In the genomic region with DNA sequence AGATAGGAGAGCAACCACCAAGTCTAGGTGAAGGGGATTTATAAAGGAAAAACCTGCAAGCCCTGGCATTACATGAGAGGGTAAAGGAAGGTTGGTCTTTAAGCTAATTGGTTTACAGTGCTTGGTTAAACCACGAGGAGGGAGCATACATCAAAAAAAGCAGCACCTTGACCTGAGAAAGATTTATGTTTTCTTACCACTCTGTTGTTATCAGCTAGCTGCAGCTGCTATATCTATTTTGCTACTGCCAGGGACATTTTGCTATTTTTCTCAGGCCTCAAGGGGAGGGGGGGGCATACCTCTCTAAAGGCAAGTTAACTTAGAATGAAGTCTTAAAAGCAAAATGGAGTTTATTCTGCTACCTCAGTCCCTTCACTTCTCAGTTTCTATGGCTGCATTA, we compare ENCODE assay signal across 24 mouse cellular contexts. TPM values are rescaled to one million over a fixed set of nuclear protein-coding genes. Genes with fewer than 3 reads are reported as not detected.
DNase-seq lines count a peak whose midpoint lies in the region; ATAC-seq and TF ChIP-seq lines count a peak whose summit lies in the region.
"Had no signal": no experiment of that assay in that cellular context is flagged by ENCODE, and none has a peak within 500 bp of the region (broad histone marks: within the 10 kb centered on the region; RNA-seq: fewer than 3 reads in every experiment).

No protein-coding gene starts in this region.

- peak; percentile 83 to 86 for TF ChIP-seq EP300 in MEL (IDR thresholded peaks at IDR 0.05; ENCODE audit: low read depth in 1 of 2, low read length in 2 of 2)

- no peak overlapping the region; the same call in none of the 2 replicates for H3K9ac ChIP-seq in MEL (ENCODE audit: control insufficient read depth, low read depth, low read length, poor library complexity, severe bottlenecking)
- peak overlapping the region; percentile 43; the same call in 1 of the 2 replicates for H3K9ac ChIP-seq in liver, embryonic 13.5 days
- H3K9ac ChIP-seq: forebrain, embryonic 13.5 days; heart, embryonic 15.5 days; hindbrain, embryonic 15.5 days; limb, embryonic 12.5 days; lung, embryonic 14.5 days; midbrain, embryonic 15.5 days; neural tube, embryonic 15.5 days had no signal

- WGBS in liver, embryonic 13.5 days (ENCODE audit: insufficient replicate concordance), result 3% methylated on average over 1 of the region's 1 CpGs

- no peak for TF ChIP-seq POLR2A in MEL (IDR thresholded peaks at IDR 0.05; ENCODE audit: control insufficient read depth in 1 of 2, insufficient read depth in 1 of 2, low read depth in 1 of 2, low read length in 2 of 2, poor library complexity in 1 of 2)

- H3K4me1 ChIP-seq in MEL (ENCODE audit: control insufficient read depth in 1 of 2, insufficient read depth in 2 of 2, low read length in 2 of 2), result peaks cover 18 to 30% of the 10 kb centered on the region in 2 experiments
- peaks cover 58% of the 10 kb centered on the region for H3K4me1 ChIP-seq in liver, embryonic 13.5 days (replicated peaks)
- H3K4me1 ChIP-seq: forebrain, embryonic 13.5 days; heart, embryonic 15.5 days; hindbrain, embryonic 15.5 days; midbrain, embryonic 15.5 days; neural tube, embryonic 15.5 days had no signal

- H3K4me3 ChIP-seq in MEL (ENCODE audit: control insufficient read depth in 1 of 2, insufficient read depth in 1 of 2, low read depth in 2 of 2, low read length in 2 of 2), result no peak overlapping the region
- H3K4me3 ChIP-seq in liver, embryonic 13.5 days (replicated peaks), result no peak overlapping the region
- H3K4me3 ChIP-seq: forebrain, embryonic 13.5 days; gastrocnemius, adult 2 months; heart, embryonic 15.5 days; hindbrain, embryonic 15.5 days; layer of hippocampus, adult 2 months; limb, embryonic 12.5 days; midbrain, embryonic 15.5 days; myocyte; neural tube, embryonic 15.5 days had no signal

- ATAC-seq in erythroblast, adult 5-6 weeks (replicated peaks; ENCODE audit: low FRiP score, poor library complexity, severe bottlenecking), result peak; percentile 46
- ATAC-seq in liver, embryonic 13.5 days (ENCODE audit: low read depth), result peak; percentile 65
- ATAC-seq in megakaryocyte-erythroid progenitor cell, adult 5-6 weeks (replicated peaks; ENCODE audit: low FRiP score, low TSS enrichment, poor library complexity, severe bottlenecking), result peak; percentile 69
- ATAC-seq: forebrain, embryonic 13.5 days; intestine, embryonic 16.5 days; midbrain, embryonic 15.5 days had no signal

- no peaks in the 10 kb centered on the region for H3K27me3 ChIP-seq in MEL (ENCODE audit: control insufficient read depth in 1 of 2, insufficient read depth in 2 of 2, low read length in 2 of 2)
- no peaks in the 10 kb centered on the region for H3K27me3 ChIP-seq in liver, embryonic 13.5 days
- H3K27me3 ChIP-seq: CH12.LX; forebrain, embryonic 13.5 days; heart, embryonic 15.5 days; hindbrain, embryonic 15.5 days; limb, embryonic 12.5 days; midbrain, embryonic 15.5 days; neural tube, embryonic 15.5 days had no signal

- TF ChIP-seq CTCF in MEL (IDR thresholded peaks at IDR 0.05 in 2 of 3, conservative IDR thresholded peaks at IDR 0.05 in 1 of 3; ENCODE audit: control insufficient read depth in 1 of 3, insufficient read depth in 1 of 3, low read depth in 2 of 3, low read length in 3 of 3, poor library complexity in 1 of 3, severe bottlenecking in 1 of 3), result peak in 1 of 3 experiments; percentile 10; a peak in 1 of 6 replicates

- H3K36me3 ChIP-seq in MEL (ENCODE audit: control insufficient read depth in 1 of 2, insufficient read depth in 2 of 2, low read length in 2 of 2), result peaks cover 0 to 24% of the 10 kb centered on the region in 2 experiments; a peak in 2 of 4 replicates
- no peaks in the 10 kb centered on the region for H3K36me3 ChIP-seq in liver, embryonic 13.5 days
- H3K36me3 ChIP-seq: heart, embryonic 15.5 days; hindbrain, embryonic 15.5 days; limb, embryonic 12.5 days; midbrain, embryonic 15.5 days; neural tube, embryonic 15.5 days had no signal

- peak; percentile 81 for DNase-seq in MEL (ENCODE audit: low read depth, low spot score)
- peak; percentile 34 for DNase-seq in liver, embryonic 13.5 days
- DNase-seq in ovary, postnatal 14 days (ENCODE audit: low spot score), result no peak
- DNase-seq in kidney, adult 11 months, result no peak
- DNase-seq in natural killer cell, adult 2 months (ENCODE audit: low spot score in 2 of 2), result no peak
- DNase-seq: adrenal gland, postnatal 25 days; cerebellum, postnatal 10 days; gastrocnemius, adult 2 months; heart, postnatal 36 days; kidney, postnatal 25 days; lung, embryonic 14.5 days; lung, postnatal 36 days had no signal

- H3K79me2 ChIP-seq in MEL (ENCODE audit: control insufficient read depth, insufficient read depth, low read length, poor library complexity), result no peaks in the 10 kb centered on the region; the same call in 1 of the 2 replicates

- peak overlapping the region; percentile 79 for H3K27ac ChIP-seq in MEL (ENCODE audit: control insufficient read depth, low read depth, low read length)
- peak overlapping the region; percentile 89 for H3K27ac ChIP-seq in liver, embryonic 13.5 days
- H3K27ac ChIP-seq: forebrain, embryonic 13.5 days; gastrocnemius, adult 2 months; heart, embryonic 15.5 days; hindbrain, embryonic 15.5 days; limb, embryonic 12.5 days; midbrain, embryonic 15.5 days; neural tube, embryonic 15.5 days had no signal

- peak overlapping the region; percentile 26 for H3K4me2 ChIP-seq in liver, embryonic 13.5 days
- H3K4me2 ChIP-seq: forebrain, embryonic 13.5 days; heart, embryonic 15.5 days; hindbrain, embryonic 15.5 days; limb, embryonic 12.5 days; lung, embryonic 14.5 days; midbrain, embryonic 15.5 days; neural tube, embryonic 15.5 days had no signal

- H3K9me3 ChIP-seq in MEL (replicated peaks; ENCODE audit: insufficient read depth, low read length), result no peaks in the 10 kb centered on the region
- no peaks in the 10 kb centered on the region for H3K9me3 ChIP-seq in liver, embryonic 13.5 days (replicated peaks)
- H3K9me3 ChIP-seq: forebrain, embryonic 13.5 days; heart, embryonic 15.5 days; hindbrain, embryonic 15.5 days; limb, embryonic 12.5 days; midbrain, embryonic 15.5 days; neural tube, embryonic 15.5 days had no signal

- TF ChIP-seq RAD21 in MEL (IDR thresholded peaks at IDR 0.05; ENCODE audit: low read depth, low read length), result no peak; the same call in 1 of the 2 replicates

TF ChIP-seq in MEL, 35 proteins besides CTCF, POLR2A, EP300 and RAD21:
- TF ChIP-seq MXI1 (IDR thresholded peaks at IDR 0.05; ENCODE audit: low read depth, low read length), result peak; percentile 71
- TF ChIP-seq TCF12 (IDR thresholded peaks at IDR 0.05; ENCODE audit: low read depth, low read length), result peak; percentile 94
- peak; percentile 84 for TF ChIP-seq ETS1 (IDR thresholded peaks at IDR 0.05; ENCODE audit: low read depth, low read length)
- TF ChIP-seq ZMIZ1 (IDR thresholded peaks at IDR 0.05; ENCODE audit: low read depth, low read length), result no peak
- no peak for TF ChIP-seq KAT2A (conservative IDR thresholded peaks at IDR 0.05; ENCODE audit: low read depth, low read length)
- no peak for TF ChIP-seq MYB (IDR thresholded peaks at IDR 0.05; ENCODE audit: low read depth, low read length)
- no peak for TF ChIP-seq UBTF (IDR thresholded peaks at IDR 0.05; ENCODE audit: borderline replicate concordance, insufficient read depth, low read depth, low read length)
- TF ChIP-seq GABPA (IDR thresholded peaks at IDR 0.05; ENCODE audit: low read depth, low read length), result no peak
- TF ChIP-seq JUND (IDR thresholded peaks at IDR 0.05; ENCODE audit: low read depth, low read length), result no peak
- TF ChIP-seq GATA1 (IDR thresholded peaks at IDR 0.05; ENCODE audit: low read depth, low read length), result peak; percentile 90
- TF ChIP-seq BHLHE40 (IDR thresholded peaks at IDR 0.05; ENCODE audit: borderline replicate concordance, low read depth, low read length), result 0 out of 2 replicates have a peak, but pooled peaks have one; percentile 55
- TF ChIP-seq ZC3H11A (IDR thresholded peaks at IDR 0.05; ENCODE audit: low read depth, low read length), result 0 out of 2 replicates have a peak, but pooled peaks have one; percentile 14
- peak; percentile 61 for TF ChIP-seq SIN3A (IDR thresholded peaks at IDR 0.05; ENCODE audit: low read length)
- TF ChIP-seq RCOR1 (IDR thresholded peaks at IDR 0.05; ENCODE audit: low read depth, low read length), result peak; percentile 92
- TF ChIP-seq TAL1 (IDR thresholded peaks at IDR 0.05; ENCODE audit: low read length), result peak; percentile 92
- 0 out of 2 replicates have a peak, but pooled peaks have one; percentile 22 for TF ChIP-seq SMC3 (IDR thresholded peaks at IDR 0.05; ENCODE audit: low read depth, low read length)
- TF ChIP-seq CHD2 (IDR thresholded peaks at IDR 0.05; ENCODE audit: low read length), result no peak; the same call in 1 of the 2 replicates
- peak; percentile 26; the same call in 1 of the 2 replicates for TF ChIP-seq HCFC1 (IDR thresholded peaks at IDR 0.05; ENCODE audit: low read depth, low read length)
- TF ChIP-seq POLR2AphosphoS2 (IDR thresholded peaks at IDR 0.05; ENCODE audit: low read length), result no peak
- peak; percentile 15; the same call in 1 of the 2 replicates for TF ChIP-seq USF1 (IDR thresholded peaks at IDR 0.05; ENCODE audit: low read depth, low read length)
- TF ChIP-seq ZNF384 (IDR thresholded peaks at IDR 0.05; ENCODE audit: low read depth, low read length), result peak; percentile 79
- no peak for TF ChIP-seq NRF1 (IDR thresholded peaks at IDR 0.05; ENCODE audit: insufficient read depth, low read depth, low read length, poor library complexity, severe bottlenecking)
- no peak for TF ChIP-seq NELFE (IDR thresholded peaks at IDR 0.05; ENCODE audit: low read depth, low read length)
- TF ChIP-seq MAZ (IDR thresholded peaks at IDR 0.05; ENCODE audit: low read depth, low read length), result peak; percentile 88
- 0 out of 2 replicates have a peak, but pooled peaks have one; percentile 40 for TF ChIP-seq MAFK (IDR thresholded peaks at IDR 0.05; ENCODE audit: borderline replicate concordance, low read depth, low read length)
- peak; percentile 66; the same call in 1 of the 2 replicates for TF ChIP-seq MYC (IDR thresholded peaks at IDR 0.05; ENCODE audit: low read depth, low read length)
TF ChIP-seq in MEL: peak in this region for 16.

RNA-seq across cellular contexts. Expression of a gene that starts 13.2 kb away (rescaled TPM):
- total RNA-seq in MEL (2012; rRNA removed), result 45.3 and 45.6 TPM in 2 replicates
- 10 to 100 TPM in 1 of 2 experiments, not detected in 1; 33.5 TPM for polyA plus RNA-seq in MEL (2012; ENCODE audit: insufficient read depth in 1 of 2, insufficient read length in 2 of 2, low read depth in 1 of 2, low replicate concordance in 2 of 2, missing spikeins in 1 of 2)
- total RNA-seq in erythroblast, adult 5-6 weeks (2015; ENCODE audit: low replicate concordance), result 57.1 and 66.7 TPM in 2 replicates
- total RNA-seq in erythroblast, adult 5-6 weeks (2017; ENCODE audit: low replicate concordance), result 28.7 and 59.9 TPM in 2 replicates
- 78.7 and 98.3 TPM in 2 replicates for polyA plus RNA-seq in liver, embryonic 13.5 days (2015; fragmentation: Nextera tagmentation; extraction: Ambion mirVana)
- 50.1 and 76.8 TPM in 2 replicates for total RNA-seq in megakaryocyte-erythroid progenitor cell, adult 5-6 weeks (2014; fragmentation: Nextera tagmentation)
- 70.2 and 98.5 TPM in 2 replicates for total RNA-seq in megakaryocyte-erythroid progenitor cell, adult 5-6 weeks (2017)

Comparison
In these comparisons a context has a peak if more than half of its experiments do, and no peak if none do; other contexts are left out.
1. DNase-seq: peak in MEL (single experiment) and liver, embryonic 13.5 days (single experiment); none in ovary, postnatal 14 days (single experiment), kidney, adult 11 months (single experiment) and natural killer cell, adult 2 months (0 of 2).
2. Peak in every context shown above with its lines, with median percentiles within 50 percentile points of each other: ATAC-seq.